Mouse (Mus musculus) myocyte (in vitro differentiated cells): Measurements from ENCODE around the gene Ank3.

ENCODE experiments used
- MAX ChIP-seq: IDR thresholded peaks from one replicate; pipeline ENCODE4 v1.6.1; 2011; ENCODE audit warnings: low read depth, mild to moderate bottlenecking, control low read depth
- POLR2A ChIP-seq: IDR thresholded peaks from one replicate; pipeline ENCODE4 v1.6.1; 2011; ENCODE audit warnings: low read depth, mild to moderate bottlenecking, control low read depth, moderate library complexity; ENCODE audit not compliant: insufficient read length
- POLR2AphosphoS2 ChIP-seq: IDR thresholded peaks from one replicate; pipeline ENCODE4 v1.6.1; 2011; ENCODE audit warnings: low read depth, control low read depth; ENCODE audit not compliant: insufficient read length
- TCF12 ChIP-seq: IDR thresholded peaks from one replicate; pipeline ENCODE4 v1.6.1; 2011; ENCODE audit warnings: mild to moderate bottlenecking, control low read depth; ENCODE audit not compliant: poor library complexity, insufficient read depth, severe bottlenecking
- USF1 ChIP-seq: IDR thresholded peaks from one replicate; pipeline ENCODE4 v1.6.1; 2011; ENCODE audit warnings: low read depth, mild to moderate bottlenecking, control low read depth, moderate library complexity

- TF ChIP-seq POLR2A (no peak), USF1 (no peak), TCF12 (no peak), POLR2AphosphoS2 (no peak), MAX (no peak)
These were observed 291.8 kb downstream of the Ank3 start for GRCm38 (mm10) chr10:69690131-69690960.
